Mouse (Mus musculus): ENCODE measurements around the gene Gabarap. TPM values are rescaled to one million over a fixed set of nuclear protein-coding genes. Genes with fewer than 3 reads are reported as not detected.

Gene Gabarap
- polyA plus RNA-seq, 1 experiment from 2014 or later: 527 TPM

- peak within 1 kb of the TSS; percentile 94 for H3K4me3 ChIP-seq (replicated peaks)
- H3K4me1 ChIP-seq: peaks cover 39% of the 10 kb centered on the region
- under 1% methylated on average over 36 of the region's 36 CpGs for WGBS
- peaks cover 41% of the 10 kb centered on the region for H3K36me3 ChIP-seq (replicated peaks)
- H3K27ac ChIP-seq: peak within 1 kb of the TSS; percentile 98
- no peaks in the 10 kb centered on the region for H3K9me3 ChIP-seq
- peak within 1 kb of the TSS; percentile 90 for H3K9ac ChIP-seq
- ATAC-seq (ENCODE audit: low FRiP score): peak; percentile 80
- no peaks in the 10 kb centered on the region for H3K27me3 ChIP-seq
- peak within 1 kb of the TSS; percentile 60 for H3K4me2 ChIP-seq
These were observed 4.5 kb downstream of the Gabarap start, which contains the start of gene Phf23 for GRCm38 (mm10) chr11:69995391-69995960. Phf23 (plus strand) TSS chr11:69995777.

GRCm38 (mm10) chr11:69996161-69997061 is 5.5 kb downstream of the Gabarap start:
- H3K9me3 ChIP-seq: no peaks in the 10 kb centered on the region
- H3K27ac ChIP-seq: peak overlapping the region; percentile 98
- peak overlapping the region; percentile 94 for H3K4me3 ChIP-seq (replicated peaks)
- H3K9ac ChIP-seq: peak overlapping the region; percentile 90
- H3K36me3 ChIP-seq (replicated peaks): peaks cover 41% of the 10 kb centered on the region
- H3K4me1 ChIP-seq: peaks cover 39% of the 10 kb centered on the region
- under 1% methylated on average over 64 of the region's 66 CpGs for WGBS
- no peak for ATAC-seq (ENCODE audit: low FRiP score)
- no peaks in the 10 kb centered on the region for H3K27me3 ChIP-seq
- H3K4me2 ChIP-seq: peak overlapping the region; percentile 60

- WGBS: 2% methylated on average over 31 of the region's 44 CpGs
- H3K27ac ChIP-seq: peak overlapping the region; percentile 98
- ATAC-seq (ENCODE audit: low FRiP score): peak; percentile 33
- peak overlapping the region; percentile 60 for H3K4me2 ChIP-seq
- no peaks in the 10 kb centered on the region for H3K9me3 ChIP-seq
- peak overlapping the region; percentile 94 for H3K4me3 ChIP-seq (replicated peaks)
- no peaks in the 10 kb centered on the region for H3K27me3 ChIP-seq
- H3K9ac ChIP-seq: peak overlapping the region; percentile 90
- H3K36me3 ChIP-seq (replicated peaks): peaks cover 41% of the 10 kb centered on the region
- peaks cover 46% of the 10 kb centered on the region for H3K4me1 ChIP-seq
These were observed 6.1 kb downstream of the Gabarap start for GRCm38 (mm10) chr11:69997070-69997509.

- Histone ChIP-seq H3K9me3 (no peaks in the 10 kb centered on the region), H3K36me3 (replicated peaks) (peaks cover 34% of the 10 kb centered on the region), H3K27ac (no peak overlapping the region), H3K4me1 (peaks cover 54% of the 10 kb centered on the region), H3K4me2 (no peak overlapping the region), H3K4me3 (replicated peaks) (0 out of 2 replicates have a peak overlapping the region, but pooled peaks have one; percentile 2), H3K27me3 (no peaks in the 10 kb centered on the region), H3K9ac (no peak overlapping the region)
- no peak for ATAC-seq (ENCODE audit: low FRiP score)
- WGBS: 94% methylated on average over 27 of the region's 27 CpGs
These were observed 7.9 kb downstream of the Gabarap start for GRCm38 (mm10) chr11:69998567-69999491.

- no peaks in the 10 kb centered on the region for H3K9me3 ChIP-seq
- 0 out of 2 replicates have a peak overlapping the region, but pooled peaks have one; percentile 80 for H3K4me3 ChIP-seq (replicated peaks)
- WGBS: 84% methylated on average over 8 of the region's 8 CpGs
- H3K27ac ChIP-seq: peak overlapping the region; percentile 98
- peaks cover 30% of the 10 kb centered on the region for H3K36me3 ChIP-seq (replicated peaks)
- H3K4me1 ChIP-seq: peaks cover 57% of the 10 kb centered on the region
- H3K27me3 ChIP-seq: no peaks in the 10 kb centered on the region
- H3K9ac ChIP-seq: no peak overlapping the region
- no peak for ATAC-seq (ENCODE audit: low FRiP score)
- H3K4me2 ChIP-seq: no peak overlapping the region
These were observed 8.7 kb downstream of the Gabarap start for GRCm38 (mm10) chr11:69999666-70000065.

- peak; percentile 78 for ATAC-seq (ENCODE audit: low FRiP score)
- peak within 1 kb of the TSS; percentile 98 for H3K27ac ChIP-seq
- no peaks in the 10 kb centered on the region for H3K9me3 ChIP-seq
- H3K9ac ChIP-seq: peak within 1 kb of the TSS; percentile 88
- 0% methylated on average over 48 of the region's 48 CpGs for WGBS
- peak within 1 kb of the TSS; percentile 80 for H3K4me3 ChIP-seq (replicated peaks)
- H3K36me3 ChIP-seq (replicated peaks): peaks cover 37% of the 10 kb centered on the region
- peaks cover 52% of the 10 kb centered on the region for H3K4me1 ChIP-seq
- H3K27me3 ChIP-seq: no peaks in the 10 kb centered on the region
- peak within 1 kb of the TSS; percentile 87 for H3K4me2 ChIP-seq
These were observed 9.5 kb downstream of the Gabarap start, which contains the start of gene Dvl2 for GRCm38 (mm10) chr11:70000396-70000898. Dvl2 (plus strand) TSS chr11:70000595.

GRCm38 (mm10) chr11:70001159-70001558 is 10.2 kb downstream of the Gabarap start:
- H3K27ac ChIP-seq: peak overlapping the region; percentile 98
- H3K4me1 ChIP-seq: peaks cover 52% of the 10 kb centered on the region
- H3K4me3 ChIP-seq (replicated peaks): peak overlapping the region; percentile 80
- 12% methylated on average over 8 of the region's 8 CpGs for WGBS
- H3K27me3 ChIP-seq: no peaks in the 10 kb centered on the region
- ATAC-seq (ENCODE audit: low FRiP score): no peak
- H3K9me3 ChIP-seq: no peaks in the 10 kb centered on the region
- H3K4me2 ChIP-seq: peak overlapping the region; percentile 87
- peak overlapping the region; percentile 88 for H3K9ac ChIP-seq
- peaks cover 44% of the 10 kb centered on the region for H3K36me3 ChIP-seq (replicated peaks)

GRCm38 (mm10) chr11:70001865-70002264 is 10.9 kb downstream of the Gabarap start:
- Histone ChIP-seq H3K9ac (0 out of 2 replicates have a peak overlapping the region, but pooled peaks have one; percentile 88), H3K27me3 (no peaks in the 10 kb centered on the region), H3K9me3 (no peaks in the 10 kb centered on the region), H3K36me3 (replicated peaks) (peaks cover 51% of the 10 kb centered on the region), H3K4me2 (peak overlapping the region; percentile 87), H3K4me1 (peaks cover 52% of the 10 kb centered on the region), H3K27ac (no peak overlapping the region), H3K4me3 (replicated peaks) (peak overlapping the region; percentile 80)
- ATAC-seq (ENCODE audit: low FRiP score): no peak

- Histone ChIP-seq H3K4me2 (peak overlapping the region; percentile 87), H3K9ac (no peak overlapping the region), H3K9me3 (no peaks in the 10 kb centered on the region), H3K36me3 (replicated peaks) (peaks cover 57% of the 10 kb centered on the region), H3K4me1 (peaks cover 49% of the 10 kb centered on the region), H3K4me3 (replicated peaks) (peak overlapping the region; percentile 80), H3K27me3 (no peaks in the 10 kb centered on the region), H3K27ac (no peak overlapping the region)
- 94% methylated on average over 2 of the region's 2 CpGs for WGBS
- ATAC-seq (ENCODE audit: low FRiP score): no peak
These were observed 11.5 kb downstream of the Gabarap start for GRCm38 (mm10) chr11:70002471-70002870.

GRCm38 (mm10) chr11:70005521-70005920 is 14.6 kb downstream of the Gabarap start:
- ATAC-seq (ENCODE audit: low FRiP score): 0 out of 2 replicates have a peak, but pooled peaks have one; percentile 27
- H3K27ac ChIP-seq: 0 out of 2 replicates have a peak overlapping the region, but pooled peaks have one; percentile 13
- H3K9ac ChIP-seq: no peak overlapping the region
- no peaks in the 10 kb centered on the region for H3K27me3 ChIP-seq
- H3K4me3 ChIP-seq (replicated peaks): no peak overlapping the region
- H3K4me2 ChIP-seq: no peak overlapping the region
- H3K4me1 ChIP-seq: peaks cover 33% of the 10 kb centered on the region
- peaks cover 62% of the 10 kb centered on the region for H3K36me3 ChIP-seq (replicated peaks)
- H3K9me3 ChIP-seq: no peaks in the 10 kb centered on the region
- 45% methylated on average over 5 of the region's 5 CpGs for WGBS

- H3K4me2 ChIP-seq: no peak overlapping the region
- peaks cover 10% of the 10 kb centered on the region for H3K4me1 ChIP-seq
- ATAC-seq (ENCODE audit: low FRiP score): no peak
- H3K4me3 ChIP-seq (replicated peaks): no peak overlapping the region
- 89% methylated on average over 6 of the region's 6 CpGs for WGBS
- no peak overlapping the region for H3K9ac ChIP-seq
- H3K27ac ChIP-seq: no peak overlapping the region
- H3K9me3 ChIP-seq: no peaks in the 10 kb centered on the region
- H3K27me3 ChIP-seq: no peaks in the 10 kb centered on the region
- H3K36me3 ChIP-seq (replicated peaks): peaks cover 80% of the 10 kb centered on the region
These were observed 19.1 kb downstream of the Gabarap start for GRCm38 (mm10) chr11:70010033-70010432.
